Mouse (Mus musculus) spleen, adult 12 weeks (tissue): ENCODE results near the gene Cysrt1.
"Not testable (repeated sequence)": the region's sequence is repeated elsewhere in the genome, so short reads cannot be mapped to it uniquely, and the experiment has no call there.

Experiments used
- DNase-seq: peaks from one replicate; pipeline ENCODE4 v3.0.0; 2022; ENCODE audit warnings: low spot score

Cysrt1 gene

GRCm38 (mm10) chr2:25264851-25265250, 22.6 kb upstream of the Cysrt1 start:
- DNase-seq = no peak

GRCm38 (mm10) chr2:25264286-25264660, 22.0 kb upstream of the Cysrt1 start:
- DNase-seq = no peak

GRCm38 (mm10) chr2:25263623-25264285, 21.5 kb upstream of the Cysrt1 start:
- DNase-seq = no peak

GRCm38 (mm10) chr2:25262795-25263622, 20.8 kb upstream of the Cysrt1 start:
- DNase-seq = peak; percentile 25

- peak; percentile 90 for DNase-seq
Observed at GRCm38 (mm10) chr2:25262291-25262767, 20.1 kb upstream of the Cysrt1 start, which contains the start of gene Tprn. Gene Tprn, plus strand, starts transcription at chr2:25262618.

- no peak for DNase-seq
Observed at GRCm38 (mm10) chr2:25261870-25262269, 19.6 kb upstream of the Cysrt1 start.

GRCm38 (mm10) chr2:25258887-25259286, 16.6 kb upstream of the Cysrt1 start:
- DNase-seq = no peak

GRCm38 (mm10) chr2:25257250-25257649, 15.0 kb upstream of the Cysrt1 start:
- not testable (repeated sequence) for DNase-seq

GRCm38 (mm10) chr2:25256443-25257109, 14.3 kb upstream of the Cysrt1 start:
- DNase-seq = peak; percentile 46

- DNase-seq = peak; percentile 93
Observed at GRCm38 (mm10) chr2:25255284-25255779, 13.1 kb upstream of the Cysrt1 start, which contains the start of gene Tmem203. Gene Tmem203, plus strand, starts transcription at chr2:25255439.

GRCm38 (mm10) chr2:25252331-25252730, 10.1 kb upstream of the Cysrt1 start:
- no peak for DNase-seq

GRCm38 (mm10) chr2:25246183-25247072, 4.2 kb upstream of the Cysrt1 start, which contains the start of gene AL732309.1:
Gene AL732309.1, minus strand, starts transcription at chr2:25246863.
- no peak for DNase-seq

- no peak for DNase-seq
Observed at GRCm38 (mm10) chr2:25244144-25244543, 1.9 kb upstream of the Cysrt1 start.

- DNase-seq = no peak
Observed at GRCm38 (mm10) chr2:25243342-25243741, 1.1 kb upstream of the Cysrt1 start.

GRCm38 (mm10) chr2:25241438-25241775, 845 bp downstream of the Cysrt1 start:
- no peak for DNase-seq

GRCm38 (mm10) chr2:25240723-25241437, 1.4 kb downstream of the Cysrt1 start:
- DNase-seq = no peak

- DNase-seq = no peak
Observed at GRCm38 (mm10) chr2:25240310-25240709, 1.9 kb downstream of the Cysrt1 start.

- no peak for DNase-seq
Observed at GRCm38 (mm10) chr2:25239766-25240165, 2.5 kb downstream of the Cysrt1 start.

- no peak for DNase-seq
Observed at GRCm38 (mm10) chr2:25238106-25238505, 4.1 kb downstream of the Cysrt1 start.

GRCm38 (mm10) chr2:25237522-25237921, 4.7 kb downstream of the Cysrt1 start:
- no peak for DNase-seq

GRCm38 (mm10) chr2:25236614-25237013, 5.6 kb downstream of the Cysrt1 start, which contains the start of gene Rnf224:
Gene Rnf224, minus strand, starts transcription at chr2:25236787.
- no peak for DNase-seq
